Mouse (Mus musculus) cortical plate, adult 2 months (tissue): ENCODE results near the gene Gjb4.

Source experiments
- CTCF ChIP-seq: fragments of 200-500 bp; IDR thresholded peaks from 2 replicates; pipeline ENCODE4 v1.5.1; 2011; ENCODE audit warnings: mild to moderate bottlenecking, control low read depth, low read length; ENCODE audit not compliant: insufficient read depth; ENCODE audit errors: extremely low read depth
- POLR2A ChIP-seq: fragments of 200-500 bp; IDR thresholded peaks from 2 replicates; pipeline ENCODE4 v1.6.1; 2011; ENCODE audit warnings: mild to moderate bottlenecking, low read length, control low read depth; ENCODE audit not compliant: insufficient read depth; ENCODE audit errors: extremely low read depth

DNA sequence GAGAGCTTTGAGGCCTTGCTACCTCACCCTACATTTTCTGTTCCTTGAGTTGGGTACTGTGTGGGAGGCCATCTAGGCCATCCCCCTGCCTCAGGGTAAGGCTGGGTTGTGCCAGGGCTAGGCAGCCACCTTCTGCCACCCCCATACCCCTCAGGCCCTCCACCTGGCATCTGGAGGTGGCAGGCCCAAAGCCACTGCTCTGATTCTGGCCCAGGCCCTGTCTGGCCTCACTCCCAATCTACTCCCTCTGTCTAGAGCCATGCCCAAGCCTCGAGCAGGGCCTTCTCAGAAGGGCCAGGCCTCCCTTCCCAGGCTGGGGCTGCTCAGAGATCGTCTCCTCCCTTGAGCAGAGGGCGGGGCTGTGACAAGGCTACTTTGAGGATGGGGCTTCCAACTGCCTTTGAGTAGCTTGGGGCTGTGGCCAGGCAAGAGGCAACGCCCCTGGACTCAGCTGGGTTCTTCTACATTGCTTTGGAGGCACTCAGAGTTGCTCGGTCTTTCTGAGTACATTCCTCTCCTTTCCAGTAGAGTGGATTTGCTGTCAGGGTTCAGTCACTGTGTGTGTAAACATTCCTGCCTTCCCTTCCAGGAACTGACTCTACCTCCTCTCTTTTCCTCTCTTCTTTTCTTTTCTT, 18.9 kb downstream of the Gjb4 start:
- TF ChIP-seq CTCF (no peak), POLR2A (no peak)
